Mouse (Mus musculus) thymus, postnatal 4 days (tissue): ENCODE data around the gene Vmn1r65.
"Not testable (repeated sequence)": the region's sequence is repeated elsewhere in the genome, so short reads cannot be mapped to it uniquely, and the experiment has no call there.

Experiments used
- DNase-seq: peaks from one replicate; pipeline ENCODE4 v3.0.0; 2021

The Vmn1r65 gene

GRCm38 (mm10) chr7:6010910-6011309 lies at the start of gene Vmn1r65:
TSS of gene Vmn1r65 (minus strand) at chr7:6011010.
- no peak for DNase-seq

GRCm38 (mm10) chr7:6044861-6045260 lies 34.1 kb upstream of the Vmn1r65 start, which contains the start of gene Nlrp4c:
TSS of gene Nlrp4c (plus strand) at chr7:6045161.
- no peak for DNase-seq

- not testable (repeated sequence) for DNase-seq
These were observed 28.4 kb downstream of the Vmn1r65 start for GRCm38 (mm10) chr7:5982426-5982825.

GRCm38 (mm10) chr7:5972546-5972945 lies 38.3 kb downstream of the Vmn1r65 start:
- not testable (repeated sequence) for DNase-seq
